Comparison of ENCODE assay signal across 39 mouse cellular contexts in the genomic region with DNA sequence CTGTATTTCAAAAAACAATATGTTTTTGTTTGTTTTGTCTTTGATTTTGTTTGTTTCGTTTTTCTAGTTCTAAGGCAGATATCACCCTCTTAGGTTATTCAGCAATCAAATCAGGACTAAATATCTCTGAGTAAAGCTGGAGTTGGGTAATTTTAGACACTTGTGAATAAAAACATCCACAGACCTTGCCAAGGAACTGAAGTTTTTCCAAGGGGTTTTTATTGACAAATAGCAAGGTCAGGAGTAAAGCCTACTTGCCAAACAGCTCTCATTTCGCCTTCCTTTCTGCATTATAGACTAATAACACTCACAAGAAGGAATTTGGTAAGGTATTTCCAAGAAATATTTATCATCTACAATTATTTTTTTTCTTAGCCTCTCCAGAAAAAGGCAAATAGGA. TPM values are rescaled to one million over a fixed set of nuclear protein-coding genes. Genes with fewer than 3 reads are reported as not detected.
"Had no signal": no experiment of that assay in that cellular context is flagged by ENCODE, and none has a peak within 500 bp of the region (broad histone marks: within the 10 kb centered on the region; RNA-seq: fewer than 3 reads in every experiment).

No protein-coding gene starts in this region.

- DNase-seq: gastrocnemius, postnatal 25 days; heart, adult 11 months; heart, adult 2 months; heart, postnatal 14 days; heart, postnatal 36 days; kidney, adult 11 months; kidney, adult 2 months; kidney, postnatal 14 days; kidney, postnatal 36 days; layer of hippocampus, adult 9-11 months; layer of hippocampus, postnatal 36 days; left cerebral cortex, postnatal 4 days had no signal

- H3K4me2 ChIP-seq: heart, embryonic 11.5 days; heart, embryonic 13.5 days; heart, embryonic 15.5 days; hindbrain, embryonic 13.5 days; hindbrain, embryonic 15.5 days; limb, embryonic 13.5 days; limb, embryonic 15.5 days; liver, embryonic 11.5 days had no signal

- H3K4me1 ChIP-seq: heart, embryonic 13.5 days; heart, embryonic 15.5 days; hindbrain, embryonic 13.5 days; hindbrain, embryonic 15.5 days; limb, embryonic 13.5 days; limb, embryonic 15.5 days had no signal

- H3K36me3 ChIP-seq: heart, embryonic 13.5 days; heart, embryonic 15.5 days; hindbrain, embryonic 13.5 days; hindbrain, embryonic 15.5 days; limb, embryonic 13.5 days; limb, embryonic 15.5 days had no signal

- H3K27ac ChIP-seq: heart, adult 2 months; heart, embryonic 13.5 days; heart, embryonic 15.5 days; hindbrain, embryonic 13.5 days; hindbrain, embryonic 15.5 days; hindbrain, postnatal 0 days; limb, embryonic 13.5 days; limb, embryonic 15.5 days; liver, embryonic 14.5 days had no signal

- H3K9ac ChIP-seq: heart, embryonic 13.5 days; heart, embryonic 15.5 days; hindbrain, embryonic 13.5 days; hindbrain, embryonic 15.5 days; limb, embryonic 13.5 days; limb, embryonic 15.5 days; liver, embryonic 14.5 days had no signal

- ATAC-seq: hindbrain, postnatal 0 days; intestine, embryonic 16.5 days had no signal

- H3K4me3 ChIP-seq: heart, adult 2 months; heart, embryonic 13.5 days; heart, embryonic 15.5 days; hindbrain, embryonic 13.5 days; hindbrain, embryonic 15.5 days; limb, embryonic 13.5 days; limb, embryonic 15.5 days had no signal

- H3K27me3 ChIP-seq: heart, embryonic 13.5 days; heart, embryonic 15.5 days; hindbrain, embryonic 13.5 days; hindbrain, embryonic 15.5 days; limb, embryonic 13.5 days; limb, embryonic 15.5 days had no signal

- H3K9me3 ChIP-seq: heart, embryonic 13.5 days; heart, embryonic 15.5 days; hindbrain, embryonic 13.5 days; hindbrain, embryonic 15.5 days; limb, embryonic 13.5 days; limb, embryonic 15.5 days had no signal

RNA-seq across cellular contexts. Expression of a gene that starts 6.5 kb away (rescaled TPM):
- total RNA-seq: gastrocnemius, postnatal 25 days; heart, adult 2 months; heart, postnatal 14 days; hematopoietic stem cell, adult 5-6 weeks; hindbrain, postnatal 0 days; layer of hippocampus, adult 18-20 months; layer of hippocampus, adult 8-10 months; layer of hippocampus, postnatal 14 days; layer of hippocampus, postnatal 36 days; left cerebral cortex, adult 18-20 months; left cerebral cortex, adult 8-10 months; left cerebral cortex, postnatal 10 days; left cerebral cortex, postnatal 25 days; left cerebral cortex, postnatal 4 days had no signal
- polyA plus RNA-seq: frontal cortex, adult 2 months; heart, adult 2 months; heart, embryonic 11.5 days; heart, embryonic 13.5 days; heart, embryonic 15.5 days; heart, postnatal 0 days; hindbrain, embryonic 11.5 days; hindbrain, embryonic 13.5 days; hindbrain, embryonic 15.5 days; hindbrain, postnatal 0 days; intestine, embryonic 14.5 days; intestine, embryonic 16.5 days; kidney, adult 2 months; large intestine, adult 2 months; limb, embryonic 11.5 days; limb, embryonic 15.5 days; liver, embryonic 11.5 days; liver, embryonic 14.5 days; liver, embryonic 16.5 days had no signal

RNA-seq across cellular contexts. Expression of a gene that starts 29.1 kb away (rescaled TPM):
- total RNA-seq: gastrocnemius, adult 8-10 months; gastrocnemius, postnatal 25 days; heart, adult 2 months; heart, postnatal 36 days; hematopoietic stem cell, adult 5-6 weeks; hindbrain, postnatal 0 days; layer of hippocampus, adult 18-20 months; layer of hippocampus, adult 8-10 months; layer of hippocampus, postnatal 14 days; layer of hippocampus, postnatal 36 days; left cerebral cortex, adult 18-20 months; left cerebral cortex, adult 8-10 months; left cerebral cortex, postnatal 10 days; left cerebral cortex, postnatal 25 days; left cerebral cortex, postnatal 4 days had no signal
- polyA plus RNA-seq: heart, embryonic 11.5 days; heart, embryonic 13.5 days; heart, embryonic 15.5 days; heart, postnatal 0 days; hindbrain, embryonic 11.5 days; hindbrain, embryonic 13.5 days; hindbrain, embryonic 15.5 days; hindbrain, postnatal 0 days; limb, embryonic 11.5 days; limb, embryonic 13.5 days; limb, embryonic 15.5 days had no signal

RNA-seq across cellular contexts. Expression of a gene that starts 59.9 kb away (rescaled TPM):
- total RNA-seq: gastrocnemius, adult 8-10 months; gastrocnemius, postnatal 25 days; heart, adult 2 months; heart, postnatal 14 days; heart, postnatal 36 days; hematopoietic stem cell, adult 5-6 weeks; hindbrain, postnatal 0 days; layer of hippocampus, adult 18-20 months; layer of hippocampus, adult 8-10 months; layer of hippocampus, postnatal 14 days; layer of hippocampus, postnatal 36 days; left cerebral cortex, adult 18-20 months; left cerebral cortex, adult 8-10 months; left cerebral cortex, postnatal 10 days; left cerebral cortex, postnatal 25 days; left cerebral cortex, postnatal 4 days had no signal
- polyA plus RNA-seq: frontal cortex, adult 2 months; heart, embryonic 11.5 days; heart, embryonic 13.5 days; heart, embryonic 15.5 days; heart, postnatal 0 days; hindbrain, embryonic 13.5 days; hindbrain, embryonic 15.5 days; hindbrain, postnatal 0 days; limb, embryonic 11.5 days; limb, embryonic 13.5 days; limb, embryonic 15.5 days had no signal
